Mouse (Mus musculus) intestine, postnatal 0 days (tissue): ENCODE results near the gene Atg10. TPM values are rescaled to one million over a fixed set of nuclear protein-coding genes. Genes with fewer than 3 reads are reported as not detected.

ENCODE experiments used
- ATAC-seq: fragments of 200-750 bp; cut with Nextera tagmentation; 2 replicates; pipeline ENCODE4 v1.8.0; 2017; ENCODE audit warnings: mild to moderate bottlenecking, moderate TSS enrichment, moderate library complexity
- H3K27ac ChIP-seq: fragments of 300-500 bp; sonication (generic); 2 replicates; pipeline ENCODE4 v1.5.1; 2014; ENCODE audit warnings: mild to moderate bottlenecking, low read depth, low read length, moderate library complexity
- H3K27me3 ChIP-seq: fragments of 300-500 bp; sonication (generic); replicated peaks from 2 replicates; pipeline ENCODE4 v1.6.1; 2014; ENCODE audit warnings: low read length, mixed read lengths; ENCODE audit not compliant: control insufficient read depth, insufficient read depth
- H3K36me3 ChIP-seq: fragments of 300-500 bp; sonication (generic); 2 replicates; pipeline ENCODE4 v1.6.1; 2014; ENCODE audit warnings: mild to moderate bottlenecking, moderate library complexity; ENCODE audit not compliant: control insufficient read depth, insufficient read depth
- H3K4me1 ChIP-seq: fragments of 300-500 bp; sonication (generic); replicated peaks from 2 replicates; pipeline ENCODE4 v1.6.1; 2014; ENCODE audit warnings: antibody characterized with exemption, low read length, mixed read lengths; ENCODE audit not compliant: control insufficient read depth, insufficient read depth
- H3K4me2 ChIP-seq: fragments of 300-500 bp; sonication (generic); replicated peaks from 2 replicates; pipeline ENCODE4 v1.6.1; 2014; ENCODE audit warnings: low read depth, mild to moderate bottlenecking, moderate library complexity
- H3K4me3 ChIP-seq: fragments of 300-500 bp; sonication (generic); 2 replicates; pipeline ENCODE4 v1.5.1; 2014; ENCODE audit warnings: low read depth, low read length
- H3K9ac ChIP-seq: fragments of 300-500 bp; sonication (generic); 2 replicates; pipeline ENCODE4 v1.6.1; 2014; ENCODE audit warnings: mild to moderate bottlenecking, low read depth, low read length
- H3K9me3 ChIP-seq: fragments of 300-500 bp; sonication (generic); 2 replicates; pipeline ENCODE4 v1.6.1; 2016; ENCODE audit warnings: mixed run types; ENCODE audit not compliant: control insufficient read depth
- CTCF ChIP-seq: sonication (generic); IDR thresholded peaks from 2 replicates; pipeline ENCODE4 v1.5.1; 2016; ENCODE audit warnings: low read depth, mild to moderate bottlenecking, control low read depth, antibody characterized with exemption, moderate library complexity
- WGBS: fragments of 180-500 bp; shearing (Covaris S2); extraction: QIAGEN DNeasy Blood & Tissue Kit; methylation state at CpG from one replicate; pipeline ENCODE4 v1.1.7; 2014; 5-methylcytosine and 5-hydroxymethylcytosine counted together
- polyA plus RNA-seq: library from polyadenylated mRNA; unstranded; fragments of >200 nt; fragmentation: Nextera tagmentation; extraction: Ambion mirVana; gene quantifications from 2 replicates; pipeline ENCODE4 v1.2.1, GENCODE M21; 2015

Gene Atg10
- polyA plus RNA-seq, 1 experiment from 2014 or later = 24.5 TPM

GRCm38 (mm10) chr13:91236884-91237283, 13.1 kb upstream of the Atg10 start:
- no peak for ATAC-seq
- no peak for TF ChIP-seq CTCF
- Histone ChIP-seq H3K4me3 (no peak overlapping the region), H3K9ac (no peak overlapping the region), H3K4me1 (no peaks in the 10 kb centered on the region), H3K27me3 (no peaks in the 10 kb centered on the region), H3K9me3 (no peaks in the 10 kb centered on the region), H3K27ac (no peak overlapping the region), H3K4me2 (no peak overlapping the region), H3K36me3 (no peaks in the 10 kb centered on the region)
- WGBS = 75% methylated on average over 2 of the region's 2 CpGs

DNA sequence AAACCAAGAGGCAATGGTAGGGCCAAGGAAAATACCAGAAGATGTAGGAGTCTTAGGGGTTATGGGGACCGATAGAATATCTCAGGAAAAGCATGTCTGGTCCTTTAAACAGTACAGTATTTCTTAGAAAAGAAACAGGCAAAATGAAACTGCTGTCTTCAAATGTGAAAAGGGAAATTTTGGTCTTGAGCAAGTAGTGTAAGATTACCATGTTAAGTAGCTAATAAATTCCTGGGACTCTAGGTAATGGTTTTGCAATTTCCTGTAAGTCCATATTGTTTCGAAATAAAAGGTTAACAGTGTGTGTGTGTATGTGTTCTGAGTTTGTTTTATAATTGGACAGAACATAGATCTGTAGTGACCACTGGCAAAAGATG, 658 bp upstream of the Atg10 start:
- no peak for TF ChIP-seq CTCF
- H3K4me1 ChIP-seq = 0 out of 2 replicates have a peak, but pooled peaks cover 6% of the 10 kb centered on the region
- H3K9ac ChIP-seq = peak overlapping the region; percentile 80
- no peaks in the 10 kb centered on the region for H3K27me3 ChIP-seq
- 38% methylated on average over 2 of the region's 2 CpGs for WGBS
- peak overlapping the region; percentile 65 for H3K4me3 ChIP-seq
- H3K36me3 ChIP-seq = no peaks in the 10 kb centered on the region
- peak overlapping the region; percentile 96 for H3K27ac ChIP-seq
- no peaks in the 10 kb centered on the region for H3K9me3 ChIP-seq
- peak; percentile 17; the same call in 1 of the 2 replicates for ATAC-seq
- peak overlapping the region; percentile 79 for H3K4me2 ChIP-seq

- H3K4me2 ChIP-seq = peak overlapping the region; percentile 79
- no peaks in the 10 kb centered on the region for H3K9me3 ChIP-seq
- no peak for ATAC-seq
- H3K27me3 ChIP-seq = no peaks in the 10 kb centered on the region
- no peaks in the 10 kb centered on the region for H3K36me3 ChIP-seq
- 50% methylated on average over 1 of the region's 1 CpGs for WGBS
- 0 out of 2 replicates have a peak, but pooled peaks cover 6% of the 10 kb centered on the region for H3K4me1 ChIP-seq
- peak overlapping the region; percentile 96; the same call in 1 of the 2 replicates for H3K27ac ChIP-seq
- H3K9ac ChIP-seq = no peak overlapping the region
- no peak for TF ChIP-seq CTCF
- H3K4me3 ChIP-seq = peak overlapping the region; percentile 65
Measured at GRCm38 (mm10) chr13:91223063-91223462, 705 bp downstream of the Atg10 start.

- Histone ChIP-seq H3K36me3 (no peaks in the 10 kb centered on the region), H3K9me3 (no peaks in the 10 kb centered on the region), H3K4me3 (no peak overlapping the region), H3K27me3 (no peaks in the 10 kb centered on the region), H3K9ac (no peak overlapping the region), H3K4me2 (no peak overlapping the region), H3K27ac (peak overlapping the region; percentile 60; the same call in 1 of the 2 replicates), H3K4me1 (0 out of 2 replicates have a peak, but pooled peaks cover 6% of the 10 kb centered on the region)
- WGBS = 52% methylated on average over 4 of the region's 4 CpGs
- no peak for TF ChIP-seq CTCF
- no peak for ATAC-seq
Measured at GRCm38 (mm10) chr13:91221696-91222095, 2.1 kb downstream of the Atg10 start.

- Histone ChIP-seq H3K27me3 (no peaks in the 10 kb centered on the region), H3K27ac (no peak overlapping the region), H3K36me3 (no peaks in the 10 kb centered on the region), H3K9ac (no peak overlapping the region), H3K4me1 (no peaks in the 10 kb centered on the region), H3K4me2 (no peak overlapping the region), H3K9me3 (no peaks in the 10 kb centered on the region), H3K4me3 (no peak overlapping the region)
- TF ChIP-seq CTCF = no peak
- WGBS = 80% methylated on average over 2 of the region's 2 CpGs
- no peak for ATAC-seq
Measured at GRCm38 (mm10) chr13:91217691-91218090, 6.1 kb downstream of the Atg10 start.

DNA sequence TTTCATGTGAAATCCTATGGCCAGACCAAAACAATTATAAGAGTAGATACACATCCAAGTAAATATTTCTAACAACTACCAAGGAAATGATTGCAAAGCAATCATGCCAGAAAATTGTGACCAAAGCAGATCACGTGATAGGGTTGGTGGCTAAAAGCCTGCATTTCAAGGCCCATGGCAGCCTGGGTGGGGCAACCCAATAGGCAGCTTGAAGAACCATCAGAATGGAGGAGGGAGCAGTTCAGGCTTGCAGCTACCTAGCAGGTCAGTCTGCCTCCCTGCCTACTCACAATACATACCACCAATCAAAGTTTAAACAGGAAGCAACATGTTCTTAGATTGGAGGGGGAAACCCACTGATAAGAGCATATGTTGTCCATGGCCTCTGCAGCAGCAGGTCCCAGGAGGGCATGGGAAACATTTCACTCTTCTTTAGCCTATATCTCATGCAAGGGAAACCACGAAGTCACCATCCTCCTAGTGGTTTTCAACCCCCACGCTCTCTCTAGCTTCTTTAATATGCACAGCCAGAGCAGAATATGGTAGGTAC, 7.0 kb downstream of the Atg10 start:
- Histone ChIP-seq H3K4me2 (no peak overlapping the region), H3K9me3 (no peaks in the 10 kb centered on the region), H3K27me3 (no peaks in the 10 kb centered on the region), H3K27ac (no peak overlapping the region), H3K4me3 (no peak overlapping the region), H3K4me1 (no peaks in the 10 kb centered on the region), H3K9ac (no peak overlapping the region), H3K36me3 (no peaks in the 10 kb centered on the region)
- TF ChIP-seq CTCF = no peak
- no peak for ATAC-seq
- 79% methylated on average over 3 of the region's 3 CpGs for WGBS
